Mouse (Mus musculus) heart, adult 2 months (tissue): ENCODE results near the gene Ralgapa1.

ENCODE experiments used
- CTCF ChIP-seq: fragments of 200-600 bp; IDR thresholded peaks from 2 replicates; pipeline ENCODE4 v1.8.1; 2022; ENCODE audit warnings: antibody characterized with exemption, mild to moderate bottlenecking, moderate library complexity
- EP300 ChIP-seq: fragments of 200-500 bp; IDR thresholded peaks from 2 replicates; pipeline ENCODE4 v1.6.1; 2011; ENCODE audit warnings: low read depth, low read length, control low read depth; ENCODE audit not compliant: insufficient read depth
- POLR2A ChIP-seq: fragments of 200-500 bp; IDR thresholded peaks from 2 replicates; pipeline ENCODE4 v1.6.1; 2011; ENCODE audit warnings: mild to moderate bottlenecking, low read depth, low read length, control low read depth; ENCODE audit not compliant: insufficient read depth

DNA sequence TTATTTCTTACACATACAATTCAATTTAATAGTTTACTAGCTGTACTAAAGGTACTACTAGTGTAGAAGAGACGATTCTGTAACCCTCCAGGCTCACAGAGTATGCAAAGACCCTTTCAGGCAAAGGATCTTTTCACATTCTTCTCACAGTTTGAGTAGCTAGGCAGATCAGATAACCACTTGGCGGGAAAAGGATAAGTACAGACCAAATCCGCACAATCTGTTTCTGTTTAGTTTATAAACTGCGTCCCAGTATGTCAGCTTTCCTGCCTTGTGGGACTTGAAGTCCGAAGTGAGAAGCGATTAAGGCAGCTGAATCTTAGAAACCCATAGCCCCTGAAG lies 14.9 kb upstream of the Ralgapa1 start:
- TF ChIP-seq CTCF (no peak), POLR2A (no peak), EP300 (no peak)
